Mouse (Mus musculus): ENCODE measurements around the gene Sap18b. TPM values are rescaled to one million over a fixed set of nuclear protein-coding genes. Genes with fewer than 3 reads are reported as not detected.
A peak's percentile ranks its signal among the peaks of the same experiment; 100 is the strongest.

Gene Sap18b
- polyA plus RNA-seq, 1 experiment = 55.0 TPM

GRCm38 (mm10) chr8:95818211-95818610 lies 6.9 kb upstream of the Sap18b start:
- no peak for TF ChIP-seq FLI1 (IDR thresholded peaks at IDR 0.05; ENCODE audit: low read length)
- TF ChIP-seq GATA1 (IDR thresholded peaks at IDR 0.05; ENCODE audit: borderline replicate concordance, low read length) = no peak
- H3K4me3 ChIP-seq (replicated peaks) = no peak overlapping the region

GRCm38 (mm10) chr8:95821266-95821665 lies 3.9 kb upstream of the Sap18b start:
- Histone ChIP-seq H3K9me3 (peaks cover 12% of the 10 kb centered on the region; the same call in 1 of the 2 replicates), H3K27me3 (replicated peaks) (peaks cover 4% of the 10 kb centered on the region), H3K36me3 (replicated peaks; ENCODE audit: low read length) (no peaks in the 10 kb centered on the region), H3K4me3 (replicated peaks) (no peak overlapping the region), H3K4me1 (peaks cover 12% of the 10 kb centered on the region)
- no peak for TF ChIP-seq GATA1 (IDR thresholded peaks at IDR 0.05; ENCODE audit: borderline replicate concordance, low read length)
- no peak for TF ChIP-seq FLI1 (IDR thresholded peaks at IDR 0.05; ENCODE audit: low read length)

More at GRCm38 (mm10) chr8:95818211-95818610, 6.9 kb upstream of the Sap18b start:
- Histone ChIP-seq H3K36me3 (replicated peaks; ENCODE audit: low read length) (no peaks in the 10 kb centered on the region), H3K27me3 (replicated peaks) (no peaks in the 10 kb centered on the region), H3K4me1 (peaks cover 10% of the 10 kb centered on the region), H3K9me3 (peaks cover 3% of the 10 kb centered on the region; the same call in 1 of the 2 replicates)

- H3K4me3 ChIP-seq (replicated peaks) = no peak overlapping the region
- peaks cover 12% of the 10 kb centered on the region for H3K4me1 ChIP-seq
- no peaks in the 10 kb centered on the region for H3K36me3 ChIP-seq (replicated peaks; ENCODE audit: low read length)
- H3K9me3 ChIP-seq = peaks cover 12% of the 10 kb centered on the region; the same call in 1 of the 2 replicates
- TF ChIP-seq FLI1 (IDR thresholded peaks at IDR 0.05; ENCODE audit: low read length) = no peak
- TF ChIP-seq GATA1 (IDR thresholded peaks at IDR 0.05; ENCODE audit: borderline replicate concordance, low read length) = no peak
- peaks cover 6% of the 10 kb centered on the region for H3K27me3 ChIP-seq (replicated peaks)
These were observed 3.0 kb upstream of the Sap18b start for GRCm38 (mm10) chr8:95822096-95822495.

- Histone ChIP-seq H3K27me3 (replicated peaks) (peaks cover 6% of the 10 kb centered on the region), H3K4me3 (replicated peaks) (no peak overlapping the region), H3K4me1 (peaks cover 12% of the 10 kb centered on the region), H3K36me3 (replicated peaks; ENCODE audit: low read length) (no peaks in the 10 kb centered on the region), H3K9me3 (peaks cover 12% of the 10 kb centered on the region; the same call in 1 of the 2 replicates)
- TF ChIP-seq GATA1 (IDR thresholded peaks at IDR 0.05; ENCODE audit: borderline replicate concordance, low read length) = no peak
- TF ChIP-seq FLI1 (IDR thresholded peaks at IDR 0.05; ENCODE audit: low read length) = no peak
These were observed 2.4 kb upstream of the Sap18b start for GRCm38 (mm10) chr8:95822699-95823098.

GRCm38 (mm10) chr8:95830144-95830543 lies 5.0 kb downstream of the Sap18b start:
- Histone ChIP-seq H3K27me3 (replicated peaks) (peaks cover 23% of the 10 kb centered on the region), H3K9me3 (peaks cover 6% of the 10 kb centered on the region), H3K4me3 (replicated peaks) (no peak overlapping the region), H3K4me1 (peaks cover 20% of the 10 kb centered on the region), H3K36me3 (replicated peaks; ENCODE audit: low read length) (no peaks in the 10 kb centered on the region)
- TF ChIP-seq GATA1 (IDR thresholded peaks at IDR 0.05; ENCODE audit: borderline replicate concordance, low read length) (no peak), FLI1 (IDR thresholded peaks at IDR 0.05; ENCODE audit: low read length) (no peak)

- Histone ChIP-seq H3K9me3 (peaks cover 6% of the 10 kb centered on the region), H3K4me3 (replicated peaks) (peak overlapping the region; percentile 76), H3K36me3 (replicated peaks; ENCODE audit: low read length) (no peaks in the 10 kb centered on the region), H3K27me3 (replicated peaks) (peaks cover 34% of the 10 kb centered on the region), H3K4me1 (peaks cover 20% of the 10 kb centered on the region)
- no peak for TF ChIP-seq GATA1 (IDR thresholded peaks at IDR 0.05; ENCODE audit: borderline replicate concordance, low read length)
- no peak for TF ChIP-seq FLI1 (IDR thresholded peaks at IDR 0.05; ENCODE audit: low read length)
These were observed 7.7 kb downstream of the Sap18b start for GRCm38 (mm10) chr8:95832603-95833434.

GRCm38 (mm10) chr8:95833435-95833984 lies 8.4 kb downstream of the Sap18b start:
- no peak for TF ChIP-seq FLI1 (IDR thresholded peaks at IDR 0.05; ENCODE audit: low read length)
- no peak for TF ChIP-seq GATA1 (IDR thresholded peaks at IDR 0.05; ENCODE audit: borderline replicate concordance, low read length)
- Histone ChIP-seq H3K4me3 (replicated peaks) (peak overlapping the region; percentile 74), H3K27me3 (replicated peaks) (peaks cover 34% of the 10 kb centered on the region), H3K36me3 (replicated peaks; ENCODE audit: low read length) (no peaks in the 10 kb centered on the region), H3K9me3 (peaks cover 6% of the 10 kb centered on the region), H3K4me1 (peaks cover 20% of the 10 kb centered on the region)

GRCm38 (mm10) chr8:95835891-95836290 lies 10.7 kb downstream of the Sap18b start:
- H3K9me3 ChIP-seq = no peaks in the 10 kb centered on the region
- TF ChIP-seq FLI1 (IDR thresholded peaks at IDR 0.05; ENCODE audit: low read length) (no peak), GATA1 (IDR thresholded peaks at IDR 0.05; ENCODE audit: borderline replicate concordance, low read length) (no peak)
- H3K27me3 ChIP-seq (replicated peaks) = peaks cover 31% of the 10 kb centered on the region
- H3K4me1 ChIP-seq = peaks cover 20% of the 10 kb centered on the region
- H3K4me3 ChIP-seq (replicated peaks) = no peak overlapping the region
- H3K36me3 ChIP-seq (replicated peaks; ENCODE audit: low read length) = peaks cover 7% of the 10 kb centered on the region

- H3K4me1 ChIP-seq = peaks cover 18% of the 10 kb centered on the region
- peaks cover 36% of the 10 kb centered on the region for H3K27me3 ChIP-seq (replicated peaks)
- no peak for TF ChIP-seq GATA1 (IDR thresholded peaks at IDR 0.05; ENCODE audit: borderline replicate concordance, low read length)
- TF ChIP-seq FLI1 (IDR thresholded peaks at IDR 0.05; ENCODE audit: low read length) = no peak
- no peaks in the 10 kb centered on the region for H3K9me3 ChIP-seq
- H3K36me3 ChIP-seq (replicated peaks; ENCODE audit: low read length) = peaks cover 7% of the 10 kb centered on the region
- H3K4me3 ChIP-seq (replicated peaks) = no peak overlapping the region
These were observed 12.1 kb downstream of the Sap18b start for GRCm38 (mm10) chr8:95837266-95837665.

- H3K4me1 ChIP-seq = no peaks in the 10 kb centered on the region
- no peaks in the 10 kb centered on the region for H3K9me3 ChIP-seq
- H3K36me3 ChIP-seq (replicated peaks; ENCODE audit: low read length) = peaks cover 11% of the 10 kb centered on the region
- no peak overlapping the region for H3K4me3 ChIP-seq (replicated peaks)
- peaks cover 38% of the 10 kb centered on the region for H3K27me3 ChIP-seq (replicated peaks)
- TF ChIP-seq FLI1 (IDR thresholded peaks at IDR 0.05; ENCODE audit: low read length) (no peak), GATA1 (IDR thresholded peaks at IDR 0.05; ENCODE audit: borderline replicate concordance, low read length) (no peak)
These were observed 14.1 kb downstream of the Sap18b start for GRCm38 (mm10) chr8:95839289-95839688.

All from megakaryocyte, embryonic 14.5 days (primary cell).